Mouse (Mus musculus) right cerebral cortex, postnatal 36 days (tissue): ENCODE data around the gene Epm2aip1.
A peak's percentile ranks its signal among the peaks of the same experiment; 100 is the strongest.

ENCODE experiments used
- DNase-seq, 2 experiments: peaks; one replicate each; pipeline ENCODE4 v3.0.0; 2022; ENCODE audit warnings: low spot score in 2 of 2, mixed read lengths in 1 of 2

Gene Epm2aip1

GRCm38 (mm10) chr9:111287956-111288355 is 16.2 kb downstream of the Epm2aip1 start:
- no peak for DNase-seq

GRCm38 (mm10) chr9:111289294-111289831 is 17.6 kb downstream of the Epm2aip1 start:
- DNase-seq = no peak

GRCm38 (mm10) chr9:111289832-111290339 is 18.2 kb downstream of the Epm2aip1 start:
- DNase-seq = peak; percentile 85 to 90

GRCm38 (mm10) chr9:111290539-111291100 is 18.9 kb downstream of the Epm2aip1 start:
- DNase-seq = no peak

- no peak for DNase-seq
These were observed 21.5 kb downstream of the Epm2aip1 start for GRCm38 (mm10) chr9:111293234-111293633.

GRCm38 (mm10) chr9:111294911-111295310 is 23.2 kb downstream of the Epm2aip1 start:
- DNase-seq = no peak

GRCm38 (mm10) chr9:111295323-111295722 is 23.6 kb downstream of the Epm2aip1 start:
- DNase-seq = no peak

GRCm38 (mm10) chr9:111296433-111296832 is 24.7 kb downstream of the Epm2aip1 start:
- DNase-seq = no peak

- no peak for DNase-seq
These were observed 26.9 kb downstream of the Epm2aip1 start for GRCm38 (mm10) chr9:111298606-111299005.

GRCm38 (mm10) chr9:111302196-111302831 is 30.6 kb downstream of the Epm2aip1 start:
- DNase-seq = no peak

GRCm38 (mm10) chr9:111304036-111304435 is 32.3 kb downstream of the Epm2aip1 start:
- DNase-seq = peak; percentile 31 to 59

GRCm38 (mm10) chr9:111306142-111306541 is 34.4 kb downstream of the Epm2aip1 start:
- DNase-seq = no peak

GRCm38 (mm10) chr9:111311031-111311842 is 39.5 kb downstream of the Epm2aip1 start, which contains the start of gene Trank1:
TSS of gene Trank1 (plus strand) at chr9:111311739.
- DNase-seq = peak in 1 of 2 experiments; percentile 31

- no peak for DNase-seq
These were observed 40.2 kb downstream of the Epm2aip1 start for GRCm38 (mm10) chr9:111311843-111312441.

GRCm38 (mm10) chr9:111312442-111313141 is 40.9 kb downstream of the Epm2aip1 start:
- no peak for DNase-seq

GRCm38 (mm10) chr9:111313299-111313698 is 41.6 kb downstream of the Epm2aip1 start:
- DNase-seq = no peak

GRCm38 (mm10) chr9:111313793-111314192 is 42.1 kb downstream of the Epm2aip1 start:
- no peak for DNase-seq

GRCm38 (mm10) chr9:111314219-111314618 is 42.5 kb downstream of the Epm2aip1 start:
- DNase-seq = peak in 1 of 2 experiments; percentile 52

- peak; percentile 39 to 69 for DNase-seq
These were observed 49.2 kb downstream of the Epm2aip1 start for GRCm38 (mm10) chr9:111320912-111321311.

- DNase-seq = no peak
These were observed 53.2 kb downstream of the Epm2aip1 start for GRCm38 (mm10) chr9:111324881-111325280.
